Mouse (Mus musculus) neural tube, embryonic 12.5 days (tissue): ENCODE measurements around the gene Syngr2. TPM values are rescaled to one million over a fixed set of nuclear protein-coding genes. Genes with fewer than 3 reads are reported as not detected.

ENCODE experiments used
- ATAC-seq: fragments of 200-750 bp; cut with Nextera tagmentation; 2 replicates; pipeline ENCODE4 v1.8.0; 2017; ENCODE audit warnings: low read depth, mild to moderate bottlenecking, moderate TSS enrichment, moderate library complexity; ENCODE audit not compliant: low FRiP score
- H3K27ac ChIP-seq: fragments of 300-500 bp; sonication (generic); 2 replicates; pipeline ENCODE4 v1.5.1; 2016
- H3K27me3 ChIP-seq: fragments of 300-500 bp; sonication (generic); replicated peaks from 2 replicates; pipeline ENCODE4 v1.6.1; 2016; ENCODE audit warnings: mild to moderate bottlenecking
- H3K36me3 ChIP-seq: fragments of 300-500 bp; sonication (generic); 2 replicates; pipeline ENCODE4 v1.6.1; 2016; ENCODE audit warnings: mild to moderate bottlenecking
- H3K4me1 ChIP-seq: fragments of 300-500 bp; sonication (generic); 2 replicates; pipeline ENCODE4 v1.6.1; 2016
- H3K4me2 ChIP-seq: fragments of 300-500 bp; sonication (generic); replicated peaks from 2 replicates; pipeline ENCODE4 v1.6.1; 2016; ENCODE audit warnings: mild to moderate bottlenecking
- H3K4me3 ChIP-seq: fragments of 300-500 bp; sonication (generic); 2 replicates; pipeline ENCODE4 v1.5.1; 2016
- H3K9ac ChIP-seq: fragments of 300-500 bp; sonication (generic); 2 replicates; pipeline ENCODE4 v1.6.1; 2016; ENCODE audit warnings: mild to moderate bottlenecking
- H3K9me3 ChIP-seq: fragments of 300-500 bp; sonication (generic); 2 replicates; pipeline ENCODE4 v1.6.1; 2016; ENCODE audit warnings: mild to moderate bottlenecking
- WGBS: fragments of 180-500 bp; shearing (Covaris S2); methylation state at CpG from one replicate; pipeline ENCODE4 v1.1.7; 2016; 5-methylcytosine and 5-hydroxymethylcytosine counted together
- polyA plus RNA-seq: library from polyadenylated mRNA; unstranded; fragments of >200 nt; fragmentation: Nextera tagmentation; extraction: Ambion mirVana; gene quantifications from 2 replicates; pipeline ENCODE4 v1.2.1, GENCODE M21; 2016

Syngr2 gene
- polyA plus RNA-seq = 19.0 and 19.4 TPM in 2 replicates

DNA sequence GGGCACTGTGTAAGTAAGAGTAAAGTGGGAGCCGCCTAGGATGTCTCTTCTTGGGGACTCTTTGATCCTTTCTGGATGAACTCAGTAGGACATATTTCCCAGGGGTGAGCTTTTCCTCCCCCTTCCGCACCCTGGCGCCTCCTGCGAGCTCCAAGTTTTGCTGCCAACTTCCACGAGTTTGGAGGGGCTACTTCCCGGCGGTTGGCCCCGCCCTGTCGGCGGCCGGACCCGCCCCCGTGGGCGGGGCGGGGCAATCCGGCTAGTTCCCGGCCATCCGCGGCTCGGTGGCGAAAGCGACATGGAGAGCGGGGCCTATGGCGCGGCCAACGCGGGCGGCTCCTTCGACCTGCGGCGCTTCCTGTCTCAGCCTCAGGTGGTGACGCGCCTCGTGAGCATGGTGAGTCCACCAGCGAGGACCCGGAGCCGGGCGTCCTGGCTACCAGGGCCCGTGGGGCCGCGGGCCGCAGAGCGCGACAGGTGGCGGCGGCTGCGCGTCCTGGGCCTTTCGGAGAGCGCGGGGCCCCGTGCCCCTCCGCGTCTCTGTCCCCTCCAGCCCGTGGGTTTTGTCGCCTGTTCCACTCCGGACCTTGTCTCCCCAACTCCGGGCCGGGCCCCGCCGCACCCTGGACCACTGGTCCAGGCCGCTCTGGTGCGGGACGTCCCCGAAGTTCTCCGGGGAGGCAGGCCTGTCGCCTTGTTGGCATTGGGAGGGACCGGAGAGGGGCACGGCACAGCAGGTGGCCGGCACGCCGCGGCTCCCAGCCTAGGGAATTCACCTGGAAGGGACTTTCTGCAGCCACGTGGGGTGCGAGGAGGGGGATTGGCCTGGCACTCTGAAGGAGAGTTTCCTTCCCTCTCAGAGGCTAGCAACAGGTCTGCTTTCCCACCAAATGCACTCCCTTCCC, at the start of gene Syngr2, which contains the start of gene Gm20708:
Gene Syngr2 (plus strand): TSS at position 262 of the 905 bp plus-strand sequence.
Gene Gm20708 (plus strand): TSS at position 262 of the 905 bp plus-strand sequence.
- peak within 1 kb of the TSS; percentile 66 for H3K4me3 ChIP-seq
- H3K27me3 ChIP-seq = peaks cover 9% of the 10 kb centered on the region; the same call in 1 of the 2 replicates
- no peaks in the 10 kb centered on the region for H3K9me3 ChIP-seq
- H3K4me2 ChIP-seq = peak within 1 kb of the TSS; percentile 98
- peaks cover 14% of the 10 kb centered on the region; the same call in 1 of the 2 replicates for H3K36me3 ChIP-seq
- H3K4me1 ChIP-seq = peaks cover 18% of the 10 kb centered on the region
- no peak within 1 kb of the TSS for H3K27ac ChIP-seq
- ATAC-seq = peak; percentile 68; the same call in 1 of the 2 replicates
- WGBS = under 1% methylated on average over 75 of the region's 75 CpGs
- H3K9ac ChIP-seq = peak within 1 kb of the TSS; percentile 54

GRCm38 (mm10) chr11:117760374-117761119, 48.9 kb upstream of the Syngr2 start:
- Histone ChIP-seq H3K4me2 (no peak overlapping the region), H3K27ac (no peak overlapping the region), H3K36me3 (peaks cover 91% of the 10 kb centered on the region), H3K4me3 (no peak overlapping the region), H3K4me1 (no peaks in the 10 kb centered on the region), H3K9ac (no peak overlapping the region), H3K9me3 (no peaks in the 10 kb centered on the region), H3K27me3 (no peaks in the 10 kb centered on the region)
- WGBS = 95% methylated on average over 26 of the region's 26 CpGs
- ATAC-seq = no peak

- Histone ChIP-seq H3K27me3 (no peaks in the 10 kb centered on the region), H3K9ac (no peak overlapping the region)
Observed at GRCm38 (mm10) chr11:117761801-117762200, 47.7 kb upstream of the Syngr2 start.

GRCm38 (mm10) chr11:117762246-117762645, 47.2 kb upstream of the Syngr2 start:
- Histone ChIP-seq H3K27ac (no peak overlapping the region), H3K4me1 (no peaks in the 10 kb centered on the region), H3K4me2 (no peak overlapping the region), H3K36me3 (peaks cover 86% of the 10 kb centered on the region), H3K9me3 (no peaks in the 10 kb centered on the region), H3K27me3 (no peaks in the 10 kb centered on the region), H3K4me3 (no peak overlapping the region), H3K9ac (no peak overlapping the region)
- WGBS = 92% methylated on average over 12 of the region's 12 CpGs
- ATAC-seq = no peak

More at GRCm38 (mm10) chr11:117761801-117762200, 47.7 kb upstream of the Syngr2 start:
- Histone ChIP-seq H3K27ac (no peak overlapping the region), H3K4me3 (no peak overlapping the region), H3K36me3 (peaks cover 91% of the 10 kb centered on the region), H3K4me2 (no peak overlapping the region), H3K4me1 (no peaks in the 10 kb centered on the region), H3K9me3 (no peaks in the 10 kb centered on the region)
- ATAC-seq = no peak
- 93% methylated on average over 13 of the region's 13 CpGs for WGBS

GRCm38 (mm10) chr11:117764319-117764718, 45.1 kb upstream of the Syngr2 start:
- Histone ChIP-seq H3K36me3 (peaks cover 65% of the 10 kb centered on the region), H3K4me1 (peaks cover 7% of the 10 kb centered on the region)
- WGBS = 93% methylated on average over 9 of the region's 9 CpGs

DNA sequence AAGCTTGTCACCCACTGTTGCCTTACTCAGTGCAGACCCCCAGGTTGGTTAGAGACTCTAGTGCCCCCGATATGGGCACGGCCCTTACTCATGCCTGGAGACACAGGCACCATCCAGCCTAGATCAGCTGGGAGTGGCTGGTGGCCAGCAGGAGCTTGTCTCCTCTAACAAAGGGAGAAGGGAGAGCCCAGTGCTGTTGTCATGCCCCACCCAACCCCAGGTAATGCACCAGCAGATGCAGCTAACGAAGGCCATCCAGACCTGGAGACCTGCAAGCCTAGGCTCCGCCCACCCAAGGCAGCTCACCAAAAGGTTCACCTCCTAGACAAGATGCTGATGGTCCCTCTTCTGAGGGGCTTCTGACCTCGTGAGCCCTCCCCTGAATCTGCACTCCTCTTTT, 44.1 kb upstream of the Syngr2 start:
- Histone ChIP-seq H3K4me1 (peaks cover 15% of the 10 kb centered on the region), H3K4me3 (no peak overlapping the region), H3K36me3 (peaks cover 55% of the 10 kb centered on the region), H3K9ac (no peak overlapping the region), H3K27me3 (no peaks in the 10 kb centered on the region), H3K4me2 (no peak overlapping the region), H3K9me3 (no peaks in the 10 kb centered on the region), H3K27ac (no peak overlapping the region)
- WGBS = 95% methylated on average over 5 of the region's 5 CpGs
- no peak for ATAC-seq

More at GRCm38 (mm10) chr11:117764319-117764718, 45.1 kb upstream of the Syngr2 start:
- Histone ChIP-seq H3K4me3 (no peak overlapping the region), H3K27me3 (no peaks in the 10 kb centered on the region), H3K27ac (no peak overlapping the region), H3K4me2 (no peak overlapping the region), H3K9ac (no peak overlapping the region), H3K9me3 (no peaks in the 10 kb centered on the region)
- ATAC-seq = no peak

DNA sequence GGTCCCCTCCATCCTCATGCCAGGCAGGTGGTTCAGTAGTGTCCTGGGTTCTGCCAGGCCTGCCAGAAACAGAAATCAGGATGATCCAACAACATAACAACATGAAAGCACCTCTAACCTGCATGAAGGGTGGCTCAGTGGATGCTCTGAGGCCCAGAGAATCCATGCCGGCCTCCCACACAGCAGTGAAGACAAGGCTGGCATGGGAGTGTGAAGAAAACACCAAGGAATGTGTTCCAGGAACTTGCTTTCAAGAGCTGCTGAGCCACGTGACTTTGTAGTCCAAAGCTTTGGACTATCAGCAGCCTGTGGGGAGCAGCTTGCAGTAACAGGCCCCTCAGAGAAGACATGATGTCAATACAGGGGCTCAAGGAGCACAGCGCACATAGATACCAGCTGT, 43.2 kb upstream of the Syngr2 start:
- H3K4me2 ChIP-seq = no peak overlapping the region
- H3K9me3 ChIP-seq = no peaks in the 10 kb centered on the region
- no peak overlapping the region for H3K27ac ChIP-seq
- WGBS = 88% methylated on average over 3 of the region's 3 CpGs
- H3K4me3 ChIP-seq = no peak overlapping the region
- no peak for ATAC-seq
- H3K4me1 ChIP-seq = peaks cover 19% of the 10 kb centered on the region
- no peaks in the 10 kb centered on the region for H3K27me3 ChIP-seq
- peaks cover 46% of the 10 kb centered on the region for H3K36me3 ChIP-seq
- H3K9ac ChIP-seq = no peak overlapping the region

DNA sequence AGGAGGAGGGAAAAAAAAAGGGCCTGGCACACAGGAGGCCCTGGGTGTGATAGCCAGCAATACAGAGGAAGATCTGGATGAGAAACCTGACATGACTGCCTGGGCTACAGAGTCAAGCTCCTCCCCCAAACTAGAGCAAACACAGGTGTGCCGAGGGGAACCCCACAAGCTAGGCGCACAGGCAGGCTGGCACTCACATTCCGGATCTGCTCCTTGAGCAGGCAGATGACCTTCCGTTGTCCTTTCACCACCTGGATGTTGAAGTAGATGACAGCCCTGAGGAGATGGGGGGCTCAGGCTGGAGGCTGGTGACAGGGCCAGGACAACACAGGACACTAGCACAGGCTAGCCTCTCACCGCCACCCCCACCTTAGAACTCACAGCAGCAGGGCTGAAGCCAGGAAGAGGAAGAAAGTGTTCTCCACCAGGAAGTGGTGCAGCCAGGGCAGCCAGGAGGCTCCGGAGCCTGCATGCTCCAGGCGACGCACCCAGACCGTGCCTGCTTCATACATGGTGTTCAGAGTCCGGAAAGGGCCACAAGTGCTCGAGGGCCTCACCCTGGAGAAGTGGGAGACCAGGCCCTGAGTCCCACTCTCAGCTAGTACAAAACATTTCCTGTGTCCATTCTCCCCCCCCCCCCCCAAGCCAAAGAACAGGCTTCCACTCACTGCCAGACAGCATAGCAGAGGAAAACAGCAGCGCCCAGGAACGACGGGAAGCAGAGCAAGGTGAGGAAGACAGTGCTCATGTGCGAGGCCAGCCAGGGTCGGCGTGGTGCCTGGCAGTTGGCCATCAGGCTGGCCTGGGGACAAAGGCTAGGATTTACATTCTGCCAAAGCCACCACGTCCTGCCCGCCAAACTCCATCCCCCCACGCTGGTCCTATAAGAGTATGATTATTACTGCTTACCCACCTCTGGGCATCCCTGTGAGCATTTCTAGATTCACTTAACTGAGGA, 40.5 kb upstream of the Syngr2 start:
- WGBS = 82% methylated on average over 20 of the region's 20 CpGs
- no peak for ATAC-seq
- H3K36me3 ChIP-seq = peaks cover 31% of the 10 kb centered on the region
- H3K4me1 ChIP-seq = peaks cover 19% of the 10 kb centered on the region
- no peaks in the 10 kb centered on the region for H3K9me3 ChIP-seq
- H3K9ac ChIP-seq = no peak overlapping the region
- H3K27me3 ChIP-seq = no peaks in the 10 kb centered on the region
- H3K4me2 ChIP-seq = no peak overlapping the region
- no peak overlapping the region; the same call in 1 of the 2 replicates for H3K27ac ChIP-seq
- H3K4me3 ChIP-seq = no peak overlapping the region

GRCm38 (mm10) chr11:117769683-117770047, 39.8 kb upstream of the Syngr2 start:
- H3K36me3 ChIP-seq = peaks cover 24% of the 10 kb centered on the region
- peak; percentile 54 for ATAC-seq

DNA sequence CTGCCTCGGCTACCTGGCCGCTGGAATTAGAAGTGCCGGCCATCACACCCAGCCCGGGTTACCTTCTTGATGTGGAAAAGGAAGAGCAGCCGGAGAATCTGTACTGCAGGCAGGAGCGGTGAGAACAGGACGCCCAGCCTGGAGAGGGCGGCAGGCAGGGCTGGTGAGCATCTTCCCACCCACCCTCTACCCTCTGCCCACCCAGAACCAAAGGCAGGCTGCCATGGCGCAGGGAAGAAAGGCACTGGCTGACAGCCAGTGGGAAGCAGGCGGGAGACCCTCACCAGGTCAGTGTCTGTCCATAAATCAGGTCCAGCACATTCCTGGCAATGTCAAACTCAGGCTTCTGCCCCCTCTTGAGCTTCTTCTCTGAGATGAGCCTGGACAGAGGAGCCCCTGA, 39.1 kb upstream of the Syngr2 start:
- peak; percentile 54; the same call in 1 of the 2 replicates for ATAC-seq
- H3K27ac ChIP-seq = peak overlapping the region; percentile 22; the same call in 1 of the 2 replicates
- 83% methylated on average over 10 of the region's 10 CpGs for WGBS

More at GRCm38 (mm10) chr11:117769683-117770047, 39.8 kb upstream of the Syngr2 start:
- H3K4me1 ChIP-seq = peaks cover 19% of the 10 kb centered on the region
- no peaks in the 10 kb centered on the region for H3K9me3 ChIP-seq
- WGBS = 68% methylated on average over 7 of the region's 7 CpGs
- H3K9ac ChIP-seq = no peak overlapping the region
- no peak overlapping the region for H3K4me2 ChIP-seq
- no peak overlapping the region for H3K4me3 ChIP-seq
- H3K27me3 ChIP-seq = no peaks in the 10 kb centered on the region
- no peak overlapping the region; the same call in 1 of the 2 replicates for H3K27ac ChIP-seq

GRCm38 (mm10) chr11:117772352-117772751, 37.1 kb upstream of the Syngr2 start:
- Histone ChIP-seq H3K9me3 (no peaks in the 10 kb centered on the region), H3K27ac (no peak overlapping the region), H3K27me3 (no peaks in the 10 kb centered on the region), H3K4me2 (no peak overlapping the region), H3K4me3 (no peak overlapping the region), H3K36me3 (0 out of 2 replicates have a peak, but pooled peaks cover 3% of the 10 kb centered on the region), H3K9ac (no peak overlapping the region), H3K4me1 (peaks cover 19% of the 10 kb centered on the region)
- ATAC-seq = no peak
- WGBS = 96% methylated on average over 7 of the region's 7 CpGs

More for the DNA sequence above, 39.1 kb upstream of the Syngr2 start:
- H3K4me2 ChIP-seq = no peak overlapping the region
- no peaks in the 10 kb centered on the region for H3K27me3 ChIP-seq
- peaks cover 17% of the 10 kb centered on the region for H3K36me3 ChIP-seq
- no peak overlapping the region for H3K9ac ChIP-seq
- no peak overlapping the region for H3K4me3 ChIP-seq
- H3K9me3 ChIP-seq = no peaks in the 10 kb centered on the region
- peaks cover 19% of the 10 kb centered on the region for H3K4me1 ChIP-seq
